Mouse (Mus musculus) spleen, postnatal 36 days (tissue): ENCODE data around the gene Rara.
"Not testable (repeated sequence)": the region's sequence is repeated elsewhere in the genome, so short reads cannot be mapped to it uniquely, and the experiment has no call there.

Source experiments
- DNase-seq, 2 experiments: peaks; one replicate each; pipeline ENCODE4 v3.0.0; 2022; ENCODE audit warnings: low spot score in 2 of 2, mixed read lengths in 1 of 2

Gene Rara

DNA sequence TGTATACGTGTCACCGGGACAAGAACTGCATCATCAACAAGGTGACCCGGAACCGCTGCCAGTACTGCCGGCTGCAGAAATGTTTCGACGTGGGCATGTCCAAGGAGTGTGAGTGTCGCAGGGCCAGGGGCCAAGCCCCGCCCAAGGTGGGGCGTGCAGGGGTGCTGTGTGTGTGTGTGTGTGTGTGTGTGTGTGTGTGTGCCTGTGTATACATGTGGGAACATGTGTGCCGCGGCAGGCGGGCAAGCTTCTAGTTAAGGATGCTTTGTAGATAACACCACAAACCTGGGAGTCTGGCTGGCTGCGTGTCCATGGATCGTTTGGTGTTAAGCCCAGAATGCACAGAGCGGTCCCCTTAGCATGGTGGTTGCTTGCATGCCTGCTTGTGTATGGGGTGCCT is 40.5 kb downstream of the Rara start:
- no peak for DNase-seq

DNA sequence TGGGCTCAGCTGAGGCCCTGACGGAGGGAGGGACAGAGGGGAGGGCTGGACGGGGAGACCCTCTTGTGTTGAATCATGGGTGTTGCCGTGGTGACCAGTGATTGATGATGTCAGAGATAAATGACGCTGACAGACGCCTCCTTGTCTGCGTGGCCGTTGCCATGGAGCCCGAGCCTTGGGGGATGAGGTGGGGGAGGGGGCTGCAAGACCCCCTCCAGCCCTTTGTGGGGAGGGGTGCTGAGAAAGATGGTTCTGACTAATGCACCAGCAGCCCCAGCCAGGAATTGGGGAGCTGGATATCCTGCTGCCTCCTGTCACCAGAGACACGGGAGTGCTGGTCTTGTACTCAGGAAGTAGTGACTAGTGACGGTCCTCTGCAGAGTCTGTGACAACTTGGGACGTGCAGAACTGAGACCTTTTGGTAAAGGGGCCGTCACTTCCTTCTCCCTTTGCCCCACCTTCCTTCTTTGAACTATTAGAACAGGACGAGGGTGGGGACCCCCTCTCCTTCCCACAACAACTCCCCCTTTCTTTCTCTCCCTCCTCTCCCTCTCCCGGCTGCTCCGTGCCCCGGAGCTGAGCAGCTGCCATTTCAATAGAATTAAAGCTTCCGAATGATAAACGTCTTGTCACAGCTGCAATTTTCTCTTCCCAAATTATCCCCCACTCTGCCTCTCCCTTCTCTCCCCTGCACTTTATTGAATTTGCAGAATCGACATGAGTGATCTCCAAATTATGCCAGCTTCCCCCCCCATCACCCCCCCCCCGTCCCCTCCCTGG is 41.3 kb downstream of the Rara start:
- no peak for DNase-seq

DNA sequence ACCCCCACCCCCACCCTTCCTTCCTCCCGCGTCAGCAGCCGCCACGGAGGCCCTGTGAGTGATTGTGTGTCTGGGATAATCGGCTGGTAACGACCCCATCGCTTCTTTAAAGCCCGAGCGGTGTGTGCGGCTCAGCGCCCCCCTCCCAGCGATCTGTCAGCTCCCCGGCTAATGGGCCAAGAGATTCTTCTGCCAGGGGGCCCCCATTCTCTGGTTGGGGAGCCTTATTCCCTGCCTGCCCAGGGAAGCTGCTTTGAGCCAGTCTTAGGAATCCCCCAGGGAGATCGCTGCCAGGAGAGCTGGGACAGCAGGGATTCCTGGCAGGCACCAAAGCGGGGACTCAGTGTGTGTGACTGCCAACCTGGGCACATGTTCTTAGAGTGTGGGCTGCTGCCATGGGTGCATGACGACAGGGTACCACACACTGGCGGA is 41.9 kb downstream of the Rara start:
- DNase-seq = no peak

DNA sequence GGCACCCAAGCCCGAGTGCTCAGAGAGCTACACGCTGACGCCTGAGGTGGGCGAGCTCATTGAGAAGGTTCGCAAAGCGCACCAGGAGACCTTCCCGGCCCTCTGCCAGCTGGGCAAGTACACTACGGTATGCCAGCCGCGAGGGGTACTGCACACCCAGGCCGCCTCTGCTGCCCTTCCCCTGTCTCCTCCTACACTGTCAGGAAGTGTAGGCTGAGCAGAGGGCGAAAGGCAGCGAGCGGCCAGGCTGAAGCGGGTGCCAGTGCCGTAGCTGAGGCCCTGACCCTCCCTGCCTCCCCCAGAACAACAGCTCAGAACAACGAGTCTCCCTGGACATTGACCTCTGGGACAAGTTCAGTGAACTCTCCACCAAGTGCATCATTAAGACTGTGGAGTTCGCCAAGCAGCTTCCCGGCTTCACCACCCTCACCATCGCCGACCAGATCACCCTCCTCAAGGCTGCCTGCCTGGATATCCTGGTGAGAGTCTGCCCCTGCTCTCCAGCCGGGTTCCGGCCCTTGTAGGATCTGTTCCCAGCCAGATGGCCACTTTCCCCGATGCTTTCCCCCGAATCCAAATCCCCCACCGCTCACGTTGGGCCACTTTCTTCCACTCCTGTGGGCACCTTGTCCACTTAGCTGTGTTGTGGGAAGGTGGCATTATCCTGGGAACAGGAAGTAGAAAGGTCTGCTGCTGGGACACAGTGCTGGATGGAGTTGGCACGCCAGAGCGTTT is 42.7 kb downstream of the Rara start:
- no peak for DNase-seq

DNA sequence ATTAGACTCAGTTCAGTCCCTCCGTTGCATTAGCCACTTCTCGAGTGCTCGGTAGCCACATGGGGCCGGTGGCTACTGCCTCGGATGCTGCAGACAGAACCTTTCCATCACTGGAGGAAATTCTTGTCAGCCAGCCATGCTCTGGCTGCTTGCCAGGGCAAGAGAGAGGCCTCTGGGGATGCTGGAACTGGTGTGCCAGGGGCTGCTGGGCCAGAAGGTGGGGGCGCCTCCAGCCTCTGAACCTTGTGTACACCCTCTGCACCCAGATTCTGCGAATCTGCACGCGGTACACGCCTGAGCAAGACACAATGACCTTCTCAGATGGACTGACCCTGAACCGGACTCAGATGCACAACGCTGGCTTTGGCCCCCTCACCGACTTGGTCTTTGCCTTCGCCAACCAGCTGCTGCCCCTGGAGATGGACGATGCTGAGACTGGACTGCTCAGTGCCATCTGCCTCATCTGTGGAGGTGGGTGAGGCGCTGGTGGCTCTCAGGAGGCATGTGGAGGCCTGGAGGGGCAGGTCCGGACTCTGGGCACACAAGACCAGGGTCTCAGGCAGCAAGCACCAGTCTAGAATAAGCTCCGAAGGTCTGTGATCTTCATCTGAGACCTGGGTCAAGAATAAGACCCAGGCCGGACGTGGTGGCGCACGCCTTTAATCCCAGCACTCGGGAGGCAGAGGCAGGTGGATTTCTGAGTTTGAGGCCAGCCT is 43.9 kb downstream of the Rara start:
- no peak for DNase-seq

DNA sequence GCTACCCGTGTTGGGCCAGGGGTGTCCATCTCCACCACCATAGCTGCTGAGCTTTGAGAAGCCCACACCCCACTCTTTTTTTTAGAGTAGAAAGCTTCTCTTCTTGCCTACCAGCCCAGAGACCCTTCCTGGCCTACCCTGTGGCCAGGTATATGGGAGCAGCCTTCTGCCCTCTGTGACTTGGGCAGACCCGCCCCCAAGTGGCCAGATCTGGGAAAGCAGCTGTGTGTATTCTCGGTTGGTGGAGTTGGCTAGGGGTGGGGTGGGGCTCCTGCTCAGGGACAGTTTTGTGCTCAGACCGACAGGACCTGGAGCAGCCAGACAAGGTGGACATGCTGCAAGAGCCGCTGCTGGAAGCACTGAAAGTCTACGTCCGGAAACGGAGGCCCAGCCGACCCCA is 44.6 kb downstream of the Rara start:
- peak; percentile 77 to 80 for DNase-seq

DNA sequence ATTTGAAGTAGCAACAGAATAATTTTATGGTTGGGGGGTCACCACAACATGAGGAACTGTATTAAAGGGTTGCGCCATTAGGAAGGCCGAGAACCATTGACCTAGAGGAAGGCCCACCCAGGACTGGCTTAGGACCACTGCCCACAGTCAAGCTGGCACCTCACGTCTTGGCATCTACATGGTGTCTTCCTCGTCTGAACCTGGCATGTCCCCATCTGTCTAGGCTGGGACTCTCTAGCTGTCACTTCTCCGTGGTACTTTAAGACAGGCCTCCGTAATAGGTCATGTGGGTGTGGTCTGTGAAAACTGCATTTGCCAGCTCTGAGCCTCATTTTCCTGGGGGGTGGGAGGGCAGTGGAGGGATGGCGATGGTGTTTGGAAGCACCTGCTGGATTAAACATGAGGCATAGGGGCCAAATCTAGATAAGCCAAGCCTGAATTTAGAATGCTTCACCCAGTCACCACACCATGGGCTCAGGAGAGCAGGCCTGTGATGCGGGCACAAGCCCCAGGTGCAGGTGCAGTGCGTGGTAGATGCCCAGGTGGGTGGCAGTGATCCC is 45.3 kb downstream of the Rara start:
- no peak for DNase-seq

DNA sequence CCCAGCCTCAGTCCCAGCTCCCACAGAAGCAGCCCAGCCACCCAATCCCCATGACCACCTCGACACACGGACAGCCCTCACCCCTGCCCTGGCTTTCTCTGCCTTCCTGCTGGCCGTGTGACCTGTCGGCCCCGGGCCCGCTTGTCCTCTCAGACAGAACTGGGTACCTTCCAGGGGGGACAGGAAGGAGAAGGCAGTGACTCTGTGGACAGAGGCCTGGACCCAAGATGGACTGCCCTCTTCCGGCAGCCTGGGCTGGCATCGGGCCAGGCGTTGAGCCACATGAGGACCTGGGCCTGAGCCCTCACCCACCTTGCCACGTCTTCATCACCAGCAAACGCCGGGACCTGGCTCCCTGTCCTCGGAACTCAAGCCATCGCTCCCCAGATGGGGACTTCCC is 46.0 kb downstream of the Rara start:
- no peak for DNase-seq

DNA sequence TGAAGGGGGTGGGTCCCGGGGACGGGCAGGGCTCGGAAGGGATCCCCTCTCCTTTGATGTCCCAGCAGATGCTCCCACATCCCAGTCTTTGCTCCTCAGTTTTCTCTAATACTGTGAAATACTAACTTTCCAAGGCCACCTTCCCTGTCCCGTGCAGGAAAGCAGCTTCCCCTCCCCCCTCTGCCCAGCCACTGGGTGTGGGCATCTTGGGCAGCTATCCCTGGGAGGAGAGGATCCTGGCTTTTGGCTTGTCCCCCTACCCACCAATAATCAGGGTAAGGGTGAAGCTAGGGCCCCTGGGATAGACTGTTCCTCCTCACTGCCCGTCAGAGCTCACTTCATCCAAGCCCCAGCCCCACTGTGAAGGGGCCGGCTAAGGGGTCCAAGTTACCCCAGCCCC is 46.6 kb downstream of the Rara start:
- DNase-seq = no peak

DNA sequence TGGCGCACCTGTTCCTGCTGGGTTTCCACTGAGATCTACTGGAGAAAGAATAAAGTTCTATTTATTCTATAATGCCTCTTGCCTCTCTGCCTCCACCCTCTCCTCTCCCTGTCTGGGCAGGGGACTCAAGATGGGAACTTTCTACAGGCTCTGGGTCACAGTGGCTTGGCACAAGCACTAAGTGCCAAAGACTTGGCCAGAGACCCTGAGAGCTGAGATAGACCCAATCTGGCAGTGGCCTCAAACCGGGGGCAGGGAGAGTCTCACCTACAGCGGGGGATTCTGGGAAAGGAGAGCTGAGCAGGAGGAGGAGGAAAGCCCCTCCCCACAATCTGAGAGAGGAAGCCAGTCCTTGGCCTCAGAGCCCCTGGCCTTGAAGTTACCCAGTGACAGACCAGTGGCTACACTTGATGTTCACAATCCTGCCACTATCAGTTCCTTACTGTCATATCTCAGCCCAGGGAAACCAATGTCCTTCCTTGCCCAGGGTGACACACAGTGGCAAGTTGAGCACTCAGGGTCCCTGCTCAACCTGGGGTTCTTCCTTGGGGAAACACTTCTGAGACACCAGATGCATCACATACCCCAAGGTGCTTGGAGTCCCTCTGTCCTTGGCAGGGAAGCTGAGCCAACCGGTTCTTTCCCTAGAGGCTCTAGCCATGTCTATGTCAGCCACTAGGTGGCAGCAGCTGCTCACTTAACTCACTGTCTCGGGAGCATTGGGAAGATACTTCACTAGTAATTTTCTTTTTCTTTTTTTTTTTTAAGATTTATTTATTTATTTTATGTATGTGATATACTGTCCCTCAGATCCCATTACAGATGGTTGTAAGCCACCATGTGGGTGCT is 47.5 kb downstream of the Rara start:
- DNase-seq = peak in 1 of 2 experiments; percentile 66

DNA sequence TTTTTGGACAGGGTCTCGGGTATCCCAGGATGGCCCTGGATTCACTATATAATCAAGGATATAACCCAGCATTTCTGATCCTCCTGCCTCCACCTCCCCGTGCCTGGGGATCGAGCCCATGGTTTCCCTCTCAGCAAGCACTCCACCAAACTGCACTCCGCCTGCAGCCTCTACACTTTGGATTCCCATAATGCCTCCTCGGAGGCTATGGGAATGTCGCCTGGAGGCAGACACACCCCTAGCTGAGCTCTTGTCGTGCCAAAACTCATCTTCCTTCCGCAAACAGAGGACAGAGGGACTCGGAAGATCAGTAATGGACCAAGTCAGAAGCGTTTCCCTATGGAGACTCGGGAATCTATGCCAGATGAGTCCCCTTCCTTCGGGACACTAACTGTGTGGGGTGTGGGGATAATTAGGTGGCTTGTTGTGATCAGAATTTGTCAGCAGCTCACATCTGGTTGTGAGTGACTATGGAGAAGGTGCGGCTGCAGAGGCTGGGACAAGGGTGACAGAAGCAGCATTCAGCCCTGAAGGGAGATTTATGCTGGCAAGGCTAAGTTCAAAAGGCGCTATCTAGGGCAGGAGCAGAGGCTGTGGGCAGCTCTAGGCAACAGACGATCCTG is 51.0 kb downstream of the Rara start:
- DNase-seq = no peak

DNA sequence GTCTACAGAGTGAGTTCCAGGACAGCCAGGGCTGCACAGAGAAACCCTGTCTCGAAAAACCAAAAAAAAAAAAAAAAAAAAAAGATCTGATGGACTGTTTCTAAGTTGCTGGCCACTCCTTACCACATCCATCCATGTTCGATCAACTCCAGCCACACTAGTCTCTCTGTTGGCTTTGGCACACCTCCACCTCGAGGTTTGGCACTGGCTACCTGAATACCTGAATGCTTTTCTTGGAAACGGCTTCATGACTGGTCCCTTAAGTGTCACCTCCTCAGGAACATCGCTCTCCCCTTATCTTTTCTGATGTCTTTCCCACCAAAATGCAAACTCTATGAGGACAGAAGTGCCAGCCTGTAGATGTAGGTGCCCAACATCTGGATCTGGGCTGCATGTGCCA is 51.7 kb downstream of the Rara start:
- no peak for DNase-seq

DNA sequence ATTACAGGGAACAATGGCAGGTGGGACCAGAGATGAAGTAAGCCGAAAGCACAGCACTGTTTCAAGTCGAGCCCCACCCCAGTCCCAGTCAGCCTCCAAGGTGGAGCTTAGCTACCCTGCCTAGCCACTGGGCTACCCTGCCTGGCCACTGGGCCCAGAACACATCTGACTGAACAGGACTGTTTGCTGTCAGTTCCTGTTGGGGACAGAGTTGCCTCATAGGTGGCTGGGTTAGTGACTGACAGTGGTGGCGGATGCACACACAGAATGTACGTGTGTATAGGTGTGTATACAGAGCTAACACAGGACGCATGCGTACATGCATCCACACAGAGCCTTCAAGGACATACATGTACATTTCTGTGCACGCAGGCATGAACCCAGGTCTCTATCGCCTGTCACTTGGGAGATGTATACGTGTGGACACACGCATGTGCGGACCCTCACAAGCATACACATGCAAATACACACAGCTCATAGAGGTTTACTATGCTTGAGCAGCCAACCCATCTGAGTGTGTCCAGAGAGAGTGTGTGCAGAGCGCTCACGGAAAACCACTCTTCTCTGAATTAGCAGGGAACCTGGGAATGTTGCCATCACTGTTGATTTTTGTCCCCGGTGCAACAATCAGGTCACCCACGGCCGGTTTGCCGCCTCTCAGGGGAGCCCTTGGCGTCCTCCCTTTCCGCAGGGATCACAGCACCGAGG is 53.8 kb downstream of the Rara start:
- no peak for DNase-seq

DNA sequence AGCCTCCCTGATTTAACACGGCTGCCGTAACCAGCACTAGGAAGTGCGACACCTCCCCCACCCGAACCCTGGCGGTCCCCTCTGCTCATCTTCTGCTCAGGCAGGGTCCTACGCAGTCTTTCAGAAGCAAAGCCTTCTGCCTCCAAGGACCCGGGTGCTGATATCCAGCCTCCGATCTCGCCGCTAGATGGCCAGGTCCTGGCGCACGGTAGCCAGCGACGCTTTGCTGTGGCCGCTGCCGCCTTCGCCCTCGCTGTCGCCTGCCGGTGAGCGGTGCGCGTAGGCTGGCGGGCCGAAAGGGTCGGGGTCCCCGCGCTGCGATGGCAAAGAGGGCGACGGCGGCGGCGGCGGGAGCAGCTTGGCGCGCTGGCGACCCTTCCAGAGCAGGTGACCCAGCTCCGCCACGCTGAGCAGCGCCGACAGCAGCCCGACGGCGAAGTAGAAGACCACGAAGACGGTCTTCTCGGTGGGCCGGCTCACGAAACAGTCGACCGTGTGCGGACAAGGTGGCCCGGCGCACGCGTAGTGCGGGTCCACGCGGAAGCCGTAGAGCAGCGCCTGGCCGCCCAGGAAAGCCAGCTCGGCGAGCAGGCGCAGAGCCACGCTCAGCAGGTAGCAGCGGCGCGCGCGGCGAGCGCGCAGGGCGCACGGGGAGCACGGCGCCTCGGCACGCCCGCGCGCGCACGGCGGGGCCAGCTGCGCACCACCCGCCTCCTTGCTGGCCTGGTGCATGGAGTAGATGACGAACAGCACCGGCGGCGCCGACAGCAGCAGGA is 54.6 kb downstream of the Rara start:
- DNase-seq = no peak

DNA sequence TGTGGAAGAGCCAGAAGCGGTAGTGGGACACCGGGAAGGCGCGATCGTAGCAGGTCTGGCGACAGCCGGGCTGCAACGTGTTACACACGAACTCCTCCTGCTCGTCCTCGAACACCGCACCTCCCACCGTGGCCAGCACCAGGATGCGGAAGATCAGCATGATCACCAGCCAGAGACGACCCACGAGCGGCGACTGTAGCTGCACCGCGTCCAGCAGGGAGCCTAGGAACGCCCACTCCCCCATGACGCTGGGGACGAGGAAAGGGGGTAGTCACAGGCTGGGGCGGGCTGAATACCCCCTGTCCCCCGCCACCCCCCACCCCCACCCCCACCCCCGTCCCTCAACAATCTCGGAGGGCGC is 55.1 kb downstream of the Rara start, which contains the start of gene Gjd3:
Gene Gjd3, minus strand, starts transcription at position 244 of the 361 bp plus-strand sequence.
- DNase-seq = no peak

DNA sequence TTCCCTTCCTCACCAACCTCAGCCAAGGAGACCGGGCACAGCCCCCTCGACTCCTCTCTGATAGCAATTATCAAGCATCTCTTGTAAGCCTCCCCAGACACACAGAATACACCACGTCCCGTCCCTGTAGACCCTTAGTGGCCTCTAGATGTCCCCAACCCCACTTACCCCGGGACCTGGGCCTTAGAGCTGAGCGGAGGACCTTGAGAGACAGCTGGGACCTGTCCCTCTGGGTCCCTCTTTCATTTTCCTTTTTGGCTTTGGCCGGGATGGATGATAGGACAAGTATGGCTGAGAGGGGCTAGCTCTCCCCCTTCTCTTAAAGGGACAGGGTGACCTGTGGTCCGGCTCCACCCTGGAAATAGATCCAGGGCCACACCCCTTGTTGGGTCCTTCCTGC is 55.9 kb downstream of the Rara start:
- DNase-seq = no peak

DNA sequence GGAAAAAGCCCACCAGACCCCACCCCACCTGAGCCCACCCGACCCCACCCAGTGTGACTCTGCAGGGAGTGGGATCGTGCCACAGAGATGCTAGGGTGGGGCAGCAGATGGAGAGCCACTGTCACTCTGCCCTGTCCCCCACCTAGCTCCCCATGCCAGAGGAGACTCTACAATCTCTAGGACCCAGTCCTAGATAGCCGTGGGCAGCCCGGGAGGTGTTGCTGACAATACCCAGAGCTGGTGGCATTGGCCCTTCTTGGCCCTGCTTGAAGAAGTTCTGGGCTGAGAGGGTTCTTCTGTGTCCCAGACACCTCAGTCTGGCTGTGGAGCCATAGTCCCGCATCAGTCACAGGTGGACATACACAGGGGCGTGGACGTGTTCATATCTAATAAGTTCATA is 57.9 kb downstream of the Rara start:
- no peak for DNase-seq

DNA sequence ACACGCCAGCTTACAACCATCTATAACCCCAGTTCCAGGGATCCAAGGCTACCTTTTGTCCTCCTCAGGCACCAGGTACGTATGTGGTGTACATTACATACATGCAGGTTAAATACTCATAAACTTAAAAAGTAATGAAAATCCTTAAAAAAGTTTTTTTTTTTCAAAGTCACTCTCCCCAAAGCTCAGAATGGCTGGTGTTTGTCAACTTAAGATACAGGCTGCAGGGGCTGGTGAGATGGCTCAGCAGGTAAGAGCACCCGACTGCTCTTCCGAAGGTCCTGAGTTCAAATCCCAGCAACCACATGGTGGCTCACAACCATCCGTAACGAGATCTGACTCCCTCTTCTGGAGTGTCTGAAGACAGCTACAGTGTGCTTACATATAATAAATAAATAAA is 60.6 kb downstream of the Rara start:
- not testable (repeated sequence) for DNase-seq

DNA sequence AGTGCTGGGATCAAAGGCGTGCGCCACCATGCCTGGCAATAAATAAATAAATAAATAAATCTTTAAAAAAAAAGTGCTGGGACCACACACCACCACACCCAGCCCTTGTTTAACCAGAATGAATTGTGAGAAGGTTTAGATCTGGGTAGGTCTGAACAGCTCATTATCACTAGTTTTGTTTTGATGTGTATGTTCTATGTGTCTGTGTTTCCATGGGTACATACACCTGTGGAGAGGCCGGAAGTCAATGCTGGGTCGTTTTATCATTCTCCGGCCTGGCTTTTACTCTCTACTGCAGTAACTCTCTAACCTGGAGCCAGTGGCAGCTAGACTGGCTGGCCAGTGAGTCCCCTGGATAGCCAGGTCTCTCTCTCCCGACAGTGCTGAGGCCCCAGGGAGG is 63.2 kb downstream of the Rara start:
- no peak for DNase-seq

DNA sequence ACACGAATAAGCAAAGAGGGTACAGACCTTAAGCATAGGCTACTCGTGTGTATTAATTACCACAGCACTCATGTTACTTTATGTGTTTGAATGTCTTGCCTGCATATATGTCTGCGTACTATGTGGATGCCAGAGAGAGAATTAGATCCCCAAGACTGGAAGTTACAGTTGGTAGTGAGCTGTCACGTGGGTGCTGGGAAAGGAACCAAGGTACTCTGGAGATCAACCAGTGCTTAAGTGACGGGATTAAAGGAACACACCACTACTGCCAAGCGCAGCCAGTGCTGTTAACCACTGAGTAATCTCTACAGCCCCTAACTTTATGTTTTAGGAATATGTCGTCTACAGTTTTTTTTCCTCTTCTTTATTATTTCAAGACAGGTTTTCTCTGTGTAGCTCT is 68.4 kb downstream of the Rara start:
- no peak for DNase-seq
